Mouse (Mus musculus): ENCODE results near the gene Spryd7.

DNA sequence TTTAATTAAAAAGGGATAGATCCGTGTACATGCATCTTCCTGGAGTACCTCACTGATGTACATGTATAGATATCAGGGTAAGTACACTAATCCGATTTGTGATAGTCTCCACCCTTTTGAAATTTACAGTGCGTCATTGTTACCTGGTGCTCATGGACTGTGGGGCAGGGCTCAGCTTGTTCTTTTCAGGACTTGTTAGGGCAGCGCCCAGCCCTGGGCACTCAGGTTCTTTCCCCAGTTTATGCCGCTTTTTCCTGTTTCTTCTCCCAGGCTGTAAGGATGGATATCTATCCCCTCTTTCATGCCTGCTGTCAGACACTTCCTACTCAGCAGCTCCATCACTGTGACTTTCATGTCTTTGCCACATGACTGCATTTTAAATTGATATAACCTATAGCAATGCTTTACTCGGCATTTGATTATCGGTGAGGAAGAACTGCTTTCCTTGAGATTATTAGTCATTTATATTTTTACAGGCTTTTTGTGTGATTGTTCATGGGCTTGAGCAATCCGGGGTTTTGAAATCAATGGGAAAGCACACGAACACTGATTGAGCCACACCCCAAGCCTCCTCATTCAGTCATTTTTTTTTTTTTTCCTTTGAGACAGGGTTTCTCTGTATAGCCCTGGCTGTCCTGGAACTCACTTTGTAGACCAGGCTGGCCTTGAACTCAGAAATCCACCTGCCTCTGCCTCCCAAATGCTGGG, 40.2 kb upstream of the Spryd7 start:
- TF ChIP-seq CTCF (IDR thresholded peaks at IDR 0.05; ENCODE audit: borderline replicate concordance, extremely low read depth, insufficient read depth, insufficient read length) = no peak
- TF ChIP-seq POLR2A (IDR thresholded peaks at IDR 0.05; ENCODE audit: borderline replicate concordance, extremely low read depth, insufficient read depth, insufficient read length, poor library complexity, severe bottlenecking) = no peak
